Mouse (Mus musculus): ENCODE measurements at regions not wholly inside any gene's neighbourhood (a gene's known extent, or its start where the extent isn't known, plus 50 kb on each side); places are given as distances from the start of the nearest gene placed in this dataset.

- Histone ChIP-seq H3K27ac (peak overlapping the region; percentile 89), H3K36me3 (no peaks in the 10 kb centered on the region), H3K9me3 (no peaks in the 10 kb centered on the region), H3K4me3 (replicated peaks) (no peak overlapping the region), H3K27me3 (replicated peaks) (no peaks in the 10 kb centered on the region), H3K9ac (0 out of 2 replicates have a peak overlapping the region, but pooled peaks have one; percentile 12), H3K4me2 (replicated peaks) (no peak overlapping the region), H3K4me1 (replicated peaks) (peaks cover 48% of the 10 kb centered on the region)
- WGBS = 83% methylated on average over 3 of the region's 3 CpGs
- ATAC-seq = peak; percentile 3; the same call in 1 of the 2 replicates
These were observed 143.2 kb downstream of the Zfp36l1 start for GRCm38 (mm10) chr12:79969346-79970226.

DNA sequence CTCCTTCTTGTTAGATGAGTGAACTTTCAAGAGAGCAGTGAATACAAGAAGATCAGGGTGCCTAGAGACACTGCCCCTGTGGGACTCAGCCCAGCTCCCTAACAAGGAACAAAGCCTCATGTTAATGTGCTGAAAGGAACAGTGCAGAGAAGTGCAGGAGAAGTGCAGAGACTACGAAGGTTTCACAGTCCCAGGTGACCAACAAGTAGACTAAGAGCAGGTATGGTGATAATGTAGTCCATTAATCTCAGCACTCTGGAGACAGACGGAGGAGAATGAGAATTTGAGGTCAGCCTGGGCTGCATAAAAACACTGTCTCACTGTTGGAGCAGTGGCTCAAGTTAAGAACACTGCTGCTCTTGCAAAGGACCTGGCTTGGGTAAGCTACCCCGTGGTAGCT, 144.1 kb downstream of the Zfp36l1 start:
- no peaks in the 10 kb centered on the region for H3K9me3 ChIP-seq
- peaks cover 45% of the 10 kb centered on the region for H3K4me1 ChIP-seq (replicated peaks)
- no peak for ATAC-seq
- 61% methylated on average over 3 of the region's 3 CpGs for WGBS
- no peak overlapping the region for H3K9ac ChIP-seq
- no peaks in the 10 kb centered on the region for H3K36me3 ChIP-seq
- H3K4me2 ChIP-seq (replicated peaks) = no peak overlapping the region
- H3K27ac ChIP-seq = no peak overlapping the region; the same call in 1 of the 2 replicates
- no peak overlapping the region for H3K4me3 ChIP-seq (replicated peaks)
- no peaks in the 10 kb centered on the region for H3K27me3 ChIP-seq (replicated peaks)

DNA sequence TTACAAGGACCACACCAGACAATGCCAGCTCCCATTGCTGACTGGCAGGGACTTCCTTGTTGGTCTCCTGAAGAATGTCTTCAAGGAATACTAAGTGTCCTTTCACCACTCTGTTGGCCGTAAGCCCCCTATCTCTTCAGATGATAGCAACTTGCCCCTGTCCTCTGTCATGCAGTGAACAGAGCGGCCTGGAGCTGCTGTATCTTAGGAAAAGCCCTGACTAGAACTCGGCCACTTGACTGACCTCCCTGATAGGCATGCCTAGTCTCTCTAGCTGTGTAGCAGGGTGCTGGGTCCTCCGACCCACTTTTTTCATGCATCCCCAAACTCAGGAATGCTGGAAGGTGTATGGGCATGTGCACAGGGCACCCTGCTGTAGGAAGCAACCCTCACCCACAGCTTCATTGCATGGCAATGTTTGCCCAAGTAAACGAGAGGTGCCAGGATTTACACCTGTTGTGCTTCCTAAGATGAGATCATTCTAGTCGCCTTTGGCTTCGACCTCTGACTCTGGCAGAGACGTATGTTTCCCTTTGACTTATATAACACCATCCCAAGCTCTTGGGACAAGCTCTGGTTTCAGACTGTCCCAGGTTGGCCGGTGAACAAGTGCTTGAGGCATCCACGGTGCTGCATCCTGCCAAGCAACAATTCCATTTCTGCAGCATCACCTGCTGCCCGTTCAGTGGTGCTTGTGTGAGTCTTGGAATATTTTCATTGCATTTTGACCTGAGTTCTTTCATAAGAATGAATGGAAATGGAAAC, 145.1 kb downstream of the Zfp36l1 start:
- ATAC-seq = no peak
- no peaks in the 10 kb centered on the region for H3K9me3 ChIP-seq
- no peaks in the 10 kb centered on the region for H3K36me3 ChIP-seq
- no peak overlapping the region for H3K4me2 ChIP-seq (replicated peaks)
- WGBS = 78% methylated on average over 11 of the region's 11 CpGs
- no peak overlapping the region for H3K27ac ChIP-seq
- no peak overlapping the region for H3K4me3 ChIP-seq (replicated peaks)
- peaks cover 50% of the 10 kb centered on the region for H3K4me1 ChIP-seq (replicated peaks)
- no peak overlapping the region for H3K9ac ChIP-seq
- no peaks in the 10 kb centered on the region for H3K27me3 ChIP-seq (replicated peaks)

GRCm38 (mm10) chr12:79966621-79967490, 146.0 kb downstream of the Zfp36l1 start:
- Histone ChIP-seq H3K4me2 (replicated peaks) (no peak overlapping the region), H3K36me3 (no peaks in the 10 kb centered on the region), H3K27ac (peak overlapping the region; percentile 42; the same call in 1 of the 2 replicates), H3K9me3 (no peaks in the 10 kb centered on the region), H3K27me3 (replicated peaks) (no peaks in the 10 kb centered on the region), H3K4me1 (replicated peaks) (peaks cover 50% of the 10 kb centered on the region), H3K4me3 (replicated peaks) (no peak overlapping the region), H3K9ac (no peak overlapping the region)
- ATAC-seq = no peak
- 55% methylated on average over 12 of the region's 12 CpGs for WGBS

GRCm38 (mm10) chr12:79966289-79966615, 146.6 kb downstream of the Zfp36l1 start:
- Histone ChIP-seq H3K4me3 (replicated peaks) (no peak overlapping the region), H3K9ac (0 out of 2 replicates have a peak overlapping the region, but pooled peaks have one; percentile 53), H3K27me3 (replicated peaks) (no peaks in the 10 kb centered on the region), H3K27ac (peak overlapping the region; percentile 83), H3K9me3 (no peaks in the 10 kb centered on the region), H3K4me1 (replicated peaks) (peaks cover 44% of the 10 kb centered on the region), H3K36me3 (no peaks in the 10 kb centered on the region), H3K4me2 (replicated peaks) (peak overlapping the region; percentile 76)
- 50% methylated on average over 6 of the region's 6 CpGs for WGBS
- no peak; the same call in 1 of the 2 replicates for ATAC-seq

GRCm38 (mm10) chr12:79965471-79966288, 147.1 kb downstream of the Zfp36l1 start:
- H3K36me3 ChIP-seq = no peaks in the 10 kb centered on the region
- 5% methylated on average over 46 of the region's 46 CpGs for WGBS
- H3K9ac ChIP-seq = peak overlapping the region; percentile 53
- H3K9me3 ChIP-seq = no peaks in the 10 kb centered on the region
- no peaks in the 10 kb centered on the region for H3K27me3 ChIP-seq (replicated peaks)
- peak overlapping the region; percentile 31 for H3K4me3 ChIP-seq (replicated peaks)
- H3K27ac ChIP-seq = peak overlapping the region; percentile 83
- ATAC-seq = peak; percentile 63
- H3K4me1 ChIP-seq (replicated peaks) = peaks cover 39% of the 10 kb centered on the region
- peak overlapping the region; percentile 76 for H3K4me2 ChIP-seq (replicated peaks)

DNA sequence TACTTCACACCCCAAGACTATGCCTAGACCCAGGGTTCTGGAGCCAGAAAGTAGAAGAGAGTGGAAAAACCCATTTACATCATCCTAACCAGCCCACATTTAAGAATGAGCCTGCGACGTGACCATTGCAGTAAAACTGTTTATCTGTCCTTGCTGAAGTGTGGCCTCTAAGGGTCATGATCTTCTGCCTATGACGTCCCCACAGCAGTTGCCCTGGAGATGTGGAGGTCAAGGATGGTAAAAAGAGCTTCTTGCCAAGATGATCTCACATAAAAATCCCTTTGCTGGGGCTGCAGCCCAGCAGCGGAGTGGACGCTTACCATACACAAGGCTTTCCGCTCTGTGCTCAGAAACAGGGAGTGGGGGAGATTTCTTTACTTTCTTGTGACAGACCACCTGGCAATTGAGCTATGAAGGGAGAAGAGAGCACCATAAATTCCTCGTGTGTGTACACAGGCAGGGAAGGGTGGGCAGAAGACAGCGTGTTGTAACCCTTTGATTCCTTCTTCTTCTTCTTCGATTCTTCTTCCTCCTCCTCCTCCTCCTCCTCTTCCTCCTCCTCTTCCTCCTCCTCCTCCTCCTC, 149.3 kb downstream of the Zfp36l1 start:
- no peaks in the 10 kb centered on the region for H3K9me3 ChIP-seq
- H3K36me3 ChIP-seq = no peaks in the 10 kb centered on the region
- ATAC-seq = peak; percentile 37
- H3K4me3 ChIP-seq (replicated peaks) = no peak overlapping the region
- H3K27ac ChIP-seq = peak overlapping the region; percentile 58
- H3K27me3 ChIP-seq (replicated peaks) = no peaks in the 10 kb centered on the region
- H3K4me2 ChIP-seq (replicated peaks) = no peak overlapping the region
- 25% methylated on average over 9 of the region's 9 CpGs for WGBS
- peaks cover 25% of the 10 kb centered on the region for H3K4me1 ChIP-seq (replicated peaks)
- H3K9ac ChIP-seq = no peak overlapping the region

DNA sequence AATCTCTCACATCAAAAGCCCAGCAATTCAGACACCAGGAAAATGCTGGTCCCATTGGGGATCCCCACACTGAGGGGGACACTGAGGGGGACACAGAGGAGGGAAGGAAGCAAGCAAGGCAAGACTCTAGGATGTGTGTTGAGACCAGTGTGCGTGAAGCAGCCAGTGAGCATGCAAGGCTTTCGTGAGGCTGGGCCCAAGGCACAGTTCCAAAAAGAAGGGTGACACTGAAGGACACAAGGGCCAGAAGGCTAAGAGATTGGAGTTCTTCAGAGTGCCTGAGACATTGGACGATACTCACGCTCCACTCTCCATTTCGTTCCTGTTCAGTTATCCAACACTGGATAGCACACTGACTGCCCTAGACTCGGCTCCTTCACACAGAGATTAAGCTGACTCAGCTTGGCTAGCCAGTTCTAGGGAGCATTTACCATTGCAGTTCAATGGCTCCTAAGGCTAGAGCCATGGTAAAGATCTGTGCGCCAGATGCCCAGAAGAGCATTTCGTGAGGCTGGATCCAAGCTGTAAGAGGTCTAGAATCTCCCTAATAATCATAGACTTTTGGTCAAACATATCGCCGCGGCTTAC, 150.1 kb downstream of the Zfp36l1 start:
- no peak overlapping the region for H3K4me3 ChIP-seq (replicated peaks)
- H3K27ac ChIP-seq = peak overlapping the region; percentile 58
- no peaks in the 10 kb centered on the region for H3K27me3 ChIP-seq (replicated peaks)
- no peak overlapping the region for H3K9ac ChIP-seq
- WGBS = 92% methylated on average over 11 of the region's 11 CpGs
- H3K9me3 ChIP-seq = no peaks in the 10 kb centered on the region
- no peaks in the 10 kb centered on the region for H3K36me3 ChIP-seq
- peaks cover 27% of the 10 kb centered on the region for H3K4me1 ChIP-seq (replicated peaks)
- H3K4me2 ChIP-seq (replicated peaks) = no peak overlapping the region
- no peak for ATAC-seq

GRCm38 (mm10) chr12:79961881-79962280, 150.9 kb downstream of the Zfp36l1 start:
- Histone ChIP-seq H3K27ac (no peak overlapping the region), H3K4me3 (replicated peaks) (no peak overlapping the region), H3K27me3 (replicated peaks) (no peaks in the 10 kb centered on the region), H3K4me2 (replicated peaks) (no peak overlapping the region), H3K36me3 (no peaks in the 10 kb centered on the region), H3K9ac (no peak overlapping the region), H3K9me3 (no peaks in the 10 kb centered on the region), H3K4me1 (replicated peaks) (peaks cover 30% of the 10 kb centered on the region)
- WGBS = 85% methylated on average over 4 of the region's 4 CpGs
- ATAC-seq = no peak

DNA sequence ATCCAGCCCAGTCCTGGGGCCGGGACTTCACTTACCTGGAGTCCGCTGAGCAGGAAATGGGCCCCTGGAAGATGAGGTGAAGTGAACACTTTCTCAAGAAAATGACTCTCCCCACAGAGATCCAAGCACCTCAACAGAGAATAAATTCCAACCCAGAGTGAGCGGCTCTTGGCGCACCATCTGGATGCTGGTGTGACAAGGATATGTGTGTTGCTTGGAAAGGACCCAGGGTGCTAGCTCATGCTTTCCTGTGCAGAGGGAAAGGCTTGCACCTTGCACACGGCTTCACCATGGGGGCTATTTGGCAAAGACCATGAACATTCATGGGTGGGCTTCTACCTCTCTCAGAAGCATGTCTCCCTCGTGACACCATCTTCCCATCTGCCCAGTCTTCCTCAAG, 151.7 kb downstream of the Zfp36l1 start:
- WGBS = 91% methylated on average over 6 of the region's 6 CpGs
- Histone ChIP-seq H3K27me3 (replicated peaks) (no peaks in the 10 kb centered on the region), H3K4me3 (replicated peaks) (no peak overlapping the region), H3K9ac (no peak overlapping the region), H3K27ac (no peak overlapping the region), H3K4me1 (replicated peaks) (peaks cover 22% of the 10 kb centered on the region), H3K9me3 (no peaks in the 10 kb centered on the region), H3K36me3 (no peaks in the 10 kb centered on the region), H3K4me2 (replicated peaks) (no peak overlapping the region)
- no peak for ATAC-seq

DNA sequence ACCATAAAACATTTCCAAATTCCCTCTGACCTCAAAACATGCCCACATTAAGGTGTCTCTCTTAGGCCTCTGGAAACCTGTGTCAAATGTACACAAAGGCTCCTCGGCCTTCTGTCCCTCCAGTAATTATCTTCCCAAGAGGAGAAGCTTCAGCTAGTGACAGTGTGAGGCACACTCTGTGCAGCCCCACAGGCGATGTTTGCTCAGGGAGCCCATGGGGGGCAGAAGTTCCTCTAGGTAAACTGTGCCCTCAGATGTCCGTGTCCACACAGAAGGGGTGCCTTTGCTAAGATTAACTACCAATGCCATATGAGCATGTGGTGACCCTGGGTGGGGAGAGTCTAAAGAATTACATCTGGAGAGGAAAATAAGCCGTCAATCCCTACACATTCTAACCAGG, 152.4 kb downstream of the Zfp36l1 start:
- H3K27ac ChIP-seq = no peak overlapping the region
- no peak overlapping the region for H3K9ac ChIP-seq
- no peak for ATAC-seq
- H3K4me3 ChIP-seq (replicated peaks) = no peak overlapping the region
- 61% methylated on average over 4 of the region's 4 CpGs for WGBS
- no peaks in the 10 kb centered on the region for H3K27me3 ChIP-seq (replicated peaks)
- H3K36me3 ChIP-seq = no peaks in the 10 kb centered on the region
- H3K4me1 ChIP-seq (replicated peaks) = peaks cover 16% of the 10 kb centered on the region
- no peaks in the 10 kb centered on the region for H3K9me3 ChIP-seq
- H3K4me2 ChIP-seq (replicated peaks) = no peak overlapping the region
